Mouse (Mus musculus) Patski (cell line): ENCODE results near the gene Pdlim4. TPM values are rescaled to one million over a fixed set of nuclear protein-coding genes. Genes with fewer than 3 reads are reported as not detected.

ENCODE experiments used
- ATAC-seq: fragments of 100-300 bp; one replicate; pipeline ENCODE4 v1.8.0; 2021
- CTCF ChIA-PET: fragments of 350-600 bp; sonication (Branson Sonifier 250); formaldehyde crosslinking; loops from one replicate; lab custom pipeline; 2022; ENCODE audit warnings: inconsistent platforms; lab: Charles Lee
- POLR2A ChIA-PET: fragments of 350-600 bp; sonication (Branson Sonifier 250); formaldehyde crosslinking; loops from one replicate; lab custom pipeline; 2022; ENCODE audit warnings: antibody characterized with exemption, inconsistent platforms; lab: Charles Lee
- DNase-seq: peaks from one replicate; pipeline ENCODE4 v3.0.0-alpha.2; 2011; ENCODE audit warnings: low read depth, low spot score
- H3K27me3 ChIP-seq: fragments of 371-371 bp; one replicate; pipeline ENCODE4 v1.5.1; 2021
- CTCF ChIP-seq: fragments of 100-300 bp; IDR thresholded peaks from one replicate; pipeline ENCODE4 v1.5.1; 2021
- in situ Hi-C: fragments of 300-500 bp; cut with MboI; formaldehyde crosslinking; loops from 3 replicates; pipeline ENCODE4 v1.11.1; 2018; ENCODE audit warnings: low pct_unique_long_range_greater_than_20kb, mixed read lengths
- polyA plus RNA-seq: library from polyadenylated mRNA; unstranded; gene quantifications from one replicate; pipeline ENCODE4 v1.2.3, GENCODE M21; 2021

The Pdlim4 gene
- polyA plus RNA-seq, 1 experiment from 2014 or later: 0.51 TPM

GRCm38 (mm10) chr11:54093000-54093399 is 24.2 kb upstream of the Pdlim4 start:
- DNase-seq (no peak), ATAC-seq (no peak)
- in situ Hi-C loops: no loop called here
- peak; percentile 93 for TF ChIP-seq CTCF
- no peaks in the 10 kb centered on the region for H3K27me3 ChIP-seq
- CTCF ChIA-PET: interaction anchor here (0.8 to 6.3 kb wide), 14 partner anchors 12 to 430 kb away, joined by 3 to 103 read pairs (median 4); partner anchors contain the start of gene Rapgef6
- POLR2A ChIA-PET: no interaction called here

GRCm38 (mm10) chr11:54092188-54092587 is 23.4 kb upstream of the Pdlim4 start:
- DNase-seq: no peak
- no peak for TF ChIP-seq CTCF
- ChIA-PET POLR2A (no interaction called here), CTCF (interaction anchor here (0.8 to 6.3 kb wide), 14 partner anchors 13 to 430 kb away, joined by 3 to 103 read pairs (median 4); partner anchors contain the start of gene Rapgef6)
- ATAC-seq: no peak
- in situ Hi-C loops: no loop called here
- no peaks in the 10 kb centered on the region for H3K27me3 ChIP-seq

GRCm38 (mm10) chr11:54091726-54092125 is 22.9 kb upstream of the Pdlim4 start:
- H3K27me3 ChIP-seq: no peaks in the 10 kb centered on the region
- ATAC-seq: no peak
- in situ Hi-C loops: no loop called here
- ChIA-PET POLR2A (no interaction called here), CTCF (interaction anchor here (1.1 to 6.3 kb wide), 4 partner anchors 35 to 171 kb away, joined by 3 to 103 read pairs (median 34); no protein-coding TSS in a partner anchor)
- no peak for DNase-seq
- no peak for TF ChIP-seq CTCF

DNA sequence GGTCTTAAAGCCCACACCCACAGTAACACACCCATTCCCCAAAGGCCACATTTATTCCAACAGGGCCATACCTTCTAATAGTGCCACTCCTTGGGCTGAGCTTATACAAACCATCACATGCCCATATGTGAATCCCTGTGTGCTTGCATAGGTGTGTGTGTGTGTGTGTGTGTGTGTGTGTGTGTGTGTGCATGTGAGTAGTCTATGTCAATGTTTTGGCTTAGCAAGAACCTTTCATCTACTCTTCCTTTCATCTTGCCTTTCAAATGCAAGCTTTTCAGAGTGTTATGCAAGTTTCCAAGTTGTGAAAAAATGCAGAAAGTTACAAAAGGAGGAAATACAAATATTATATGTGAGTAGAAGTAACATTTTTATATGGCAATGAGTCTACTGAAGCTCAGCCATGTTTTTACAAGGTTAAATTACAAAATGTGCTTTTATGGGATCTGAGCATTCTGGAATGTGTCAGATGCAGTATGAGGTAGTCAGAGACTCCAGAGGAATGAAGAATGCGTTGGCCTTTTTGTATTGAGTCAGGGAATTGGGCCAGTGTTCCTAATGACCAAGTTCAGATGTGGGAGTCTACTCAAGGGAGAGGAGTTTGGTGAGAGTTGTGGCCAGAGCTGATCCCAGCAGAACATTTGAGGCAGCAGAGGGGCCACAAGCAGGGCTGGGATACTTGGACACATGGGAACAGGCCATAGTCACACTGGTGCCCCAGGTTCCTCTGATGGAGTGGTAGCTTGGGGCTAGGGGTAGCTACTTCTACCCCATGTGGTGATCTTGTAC is 21.5 kb upstream of the Pdlim4 start:
- ChIA-PET POLR2A (interaction anchor here (1.4 kb wide), 1 partner anchor 43 kb away, joined by 3 read pairs; no protein-coding TSS in a partner anchor), CTCF (interaction anchor here (1.2 to 6.3 kb wide), 8 partner anchors 15 to 164 kb away, joined by 3 to 103 read pairs (median 16); no protein-coding TSS in a partner anchor)
- no peak for TF ChIP-seq CTCF
- DNase-seq (no peak), ATAC-seq (no peak)
- in situ Hi-C loops: no loop called here
- H3K27me3 ChIP-seq: no peaks in the 10 kb centered on the region

DNA sequence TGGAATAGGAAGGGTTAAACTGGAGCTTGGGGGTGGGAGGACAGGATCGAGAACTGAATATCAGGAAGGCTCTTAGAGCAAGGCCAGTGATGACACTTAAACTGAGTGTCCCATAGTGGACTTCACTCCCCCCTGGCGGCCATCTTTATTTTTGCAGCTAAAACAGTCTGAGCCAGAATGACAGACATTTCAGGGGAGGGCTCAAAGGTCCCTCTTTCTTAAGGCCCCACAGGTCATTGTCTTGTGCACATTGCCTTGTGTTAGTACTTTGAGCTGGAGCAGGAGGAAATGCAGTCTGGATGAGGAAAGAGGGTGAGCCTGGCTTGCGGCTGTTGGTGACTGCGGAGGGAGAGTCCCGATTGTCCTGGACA is 20.1 kb upstream of the Pdlim4 start:
- H3K27me3 ChIP-seq: no peaks in the 10 kb centered on the region
- ChIA-PET POLR2A (interaction anchor here (1.2 to 1.6 kb wide), 2 partner anchors 11 to 27 kb away, joined by 3 to 6 read pairs; partner anchors contain the start of gene P4ha2), CTCF (interaction anchor here (0.9 to 6.3 kb wide), 18 partner anchors 9 to 165 kb away, joined by 3 to 103 read pairs (median 4); no protein-coding TSS in a partner anchor)
- DNase-seq (no peak), ATAC-seq (peak; percentile 35)
- in situ Hi-C loops: loop anchor here (5.0 kb wide), 2 partner anchors 37 to 87 kb away; no protein-coding TSS in a partner anchor
- peak; percentile 94 for TF ChIP-seq CTCF

GRCm38 (mm10) chr11:54088253-54088946 is 19.6 kb upstream of the Pdlim4 start:
- POLR2A ChIA-PET: interaction anchor here (1.2 to 1.6 kb wide), 2 partner anchors 12 to 26 kb away, joined by 3 to 6 read pairs; partner anchors contain the start of gene P4ha2

GRCm38 (mm10) chr11:54085816-54086215 is 17.0 kb upstream of the Pdlim4 start:
- in situ Hi-C loops: loop anchor here (5.0 kb wide), 2 partner anchors 34 to 84 kb away; no protein-coding TSS in a partner anchor
- DNase-seq: no peak
- ChIA-PET POLR2A (no interaction called here), CTCF (interaction anchor here (1.2 to 2.5 kb wide), 5 partner anchors 11 to 56 kb away, joined by 3 to 15 read pairs (median 8); no protein-coding TSS in a partner anchor)
- ATAC-seq: no peak
- H3K27me3 ChIP-seq: no peaks in the 10 kb centered on the region
- peak; percentile 45 for TF ChIP-seq CTCF

More at GRCm38 (mm10) chr11:54088253-54088946, 19.6 kb upstream of the Pdlim4 start:
- in situ Hi-C loops: loop anchor here (5.0 kb wide), 2 partner anchors 36 to 86 kb away; no protein-coding TSS in a partner anchor
- ATAC-seq (no peak), DNase-seq (no peak)
- CTCF ChIA-PET: interaction anchor here (0.7 to 6.3 kb wide), 19 partner anchors 8 to 168 kb away, joined by 3 to 103 read pairs (median 4); no protein-coding TSS in a partner anchor
- no peak for TF ChIP-seq CTCF
- no peaks in the 10 kb centered on the region for H3K27me3 ChIP-seq

DNA sequence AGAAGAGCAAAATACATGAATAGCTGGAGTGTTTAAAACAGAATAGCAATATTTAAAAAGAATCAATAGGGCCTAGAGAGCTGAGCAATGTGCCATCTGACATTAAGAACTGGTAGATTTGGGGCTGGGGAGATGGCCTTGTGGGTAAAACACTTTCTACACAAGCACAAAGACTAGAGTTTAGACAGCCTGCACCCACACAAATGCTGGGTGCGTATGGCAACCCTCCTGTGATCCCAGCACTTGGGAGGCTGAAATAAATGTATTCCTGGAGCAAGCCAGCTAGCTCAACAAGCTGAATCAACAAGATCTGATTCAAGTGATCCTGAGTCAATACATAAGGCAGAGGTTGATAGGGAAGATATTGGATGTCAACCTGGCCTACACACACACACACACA is 16.2 kb upstream of the Pdlim4 start:
- DNase-seq (no peak), ATAC-seq (no peak)
- no peak for TF ChIP-seq CTCF
- POLR2A ChIA-PET: no interaction called here
- in situ Hi-C loops: loop anchor here (5.0 kb wide), 2 partner anchors 33 to 83 kb away; no protein-coding TSS in a partner anchor
- no peaks in the 10 kb centered on the region for H3K27me3 ChIP-seq
- CTCF ChIA-PET: interaction anchor here (2.5 kb wide), 1 partner anchor 10 kb away, joined by 9 read pairs; no protein-coding TSS in a partner anchor

DNA sequence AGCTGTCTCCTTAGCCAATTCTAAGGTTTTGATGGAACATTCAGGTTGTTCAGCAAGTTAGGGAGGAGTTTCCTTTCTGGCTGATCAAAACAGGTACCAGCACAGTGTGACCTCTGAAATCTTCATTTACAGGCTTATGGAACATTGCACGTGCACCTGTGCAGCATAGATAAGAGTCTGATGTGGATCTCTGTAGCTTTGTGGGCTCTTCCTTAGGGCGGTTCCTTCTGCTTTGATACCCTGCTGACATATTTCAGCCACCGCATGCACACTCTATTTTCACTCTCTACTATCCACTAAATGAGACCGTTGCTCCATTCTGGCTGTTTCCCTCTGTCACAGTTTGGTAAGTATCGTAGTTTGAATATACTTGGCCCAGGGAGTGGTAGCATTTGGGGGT is 13.9 kb upstream of the Pdlim4 start:
- ChIA-PET POLR2A (no interaction called here), CTCF (no interaction called here)
- no peaks in the 10 kb centered on the region for H3K27me3 ChIP-seq
- DNase-seq (no peak), ATAC-seq (no peak)
- in situ Hi-C loops: no loop called here
- no peak for TF ChIP-seq CTCF

GRCm38 (mm10) chr11:54080435-54080834 is 11.6 kb upstream of the Pdlim4 start:
- ATAC-seq (no peak), DNase-seq (no peak)
- POLR2A ChIA-PET: no interaction called here

More at GRCm38 (mm10) chr11:54080435-54080834, 11.6 kb upstream of the Pdlim4 start:
- in situ Hi-C loops: no loop called here
- no peak for TF ChIP-seq CTCF
- H3K27me3 ChIP-seq: no peaks in the 10 kb centered on the region
- CTCF ChIA-PET: interaction anchor here (0.9 to 2.1 kb wide), 4 partner anchors 8 to 78 kb away, joined by 3 to 8 read pairs (median 4); no protein-coding TSS in a partner anchor
